Mouse (Mus musculus) olfactory bulb, adult 2 months (tissue): ENCODE results near the gene Arhgap9. TPM values are rescaled to one million over a fixed set of nuclear protein-coding genes. Genes with fewer than 3 reads are reported as not detected.

Source experiments
- H3K27ac ChIP-seq: fragments of 200-500 bp; 2 replicates; pipeline ENCODE4 v1.5.1; 2012; ENCODE audit warnings: low read depth, low read length; ENCODE audit not compliant: insufficient read depth
- H3K4me1 ChIP-seq: fragments of 200-500 bp; 2 replicates; pipeline ENCODE4 v1.6.1; 2012; ENCODE audit warnings: low read length; ENCODE audit not compliant: control insufficient read depth, insufficient read depth
- H3K4me3 ChIP-seq: fragments of 200-500 bp; 2 replicates; pipeline ENCODE4 v1.5.1; 2012; ENCODE audit warnings: mild to moderate bottlenecking, low read depth, low read length, moderate library complexity; ENCODE audit not compliant: insufficient read depth
- CTCF ChIP-seq: fragments of 200-500 bp; IDR thresholded peaks from 2 replicates; pipeline ENCODE4 v1.5.1; 2012; ENCODE audit warnings: low read depth, mild to moderate bottlenecking, low read length, moderate library complexity; ENCODE audit not compliant: insufficient read depth
- POLR2A ChIP-seq: fragments of 200-500 bp; IDR thresholded peaks from 2 replicates; pipeline ENCODE4 v1.6.1; 2012; ENCODE audit warnings: mild to moderate bottlenecking, low read depth, low read length, moderate library complexity; ENCODE audit not compliant: insufficient read depth
- WGBS: fragments of 180-500 bp; shearing (Covaris S2); methylation state at CpG from one replicate; pipeline ENCODE4 v1.1.7; 2018; 5-methylcytosine and 5-hydroxymethylcytosine counted together
- polyA plus RNA-seq: library from polyadenylated mRNA; stranded (reverse); fragments of >200 nt; gene quantifications from 2 replicates; pipeline ENCODE4 v1.2.4, GENCODE M21; 2012; ENCODE audit warnings: low replicate concordance; ENCODE audit not compliant: missing spikeins, insufficient read depth, insufficient read length

The Arhgap9 gene
- polyA plus RNA-seq, 1 experiment = not detected

GRCm38 (mm10) chr10:127317277-127317676 lies 4.5 kb upstream of the Arhgap9 start:
- TF ChIP-seq POLR2A (no peak), CTCF (no peak)
- WGBS = 86% methylated on average over 2 of the region's 2 CpGs
- no peak overlapping the region for H3K4me3 ChIP-seq
- no peaks in the 10 kb centered on the region for H3K4me1 ChIP-seq
- H3K27ac ChIP-seq = no peak overlapping the region

- Histone ChIP-seq H3K27ac (no peak overlapping the region), H3K4me1 (no peaks in the 10 kb centered on the region), H3K4me3 (no peak overlapping the region)
- WGBS = 46% methylated on average over 4 of the region's 4 CpGs
- no peak for TF ChIP-seq CTCF
These were observed 3.8 kb upstream of the Arhgap9 start for GRCm38 (mm10) chr10:127318009-127318408.

GRCm38 (mm10) chr10:127319969-127320368 lies 1.8 kb upstream of the Arhgap9 start:
- no peak overlapping the region for H3K4me3 ChIP-seq
- no peak overlapping the region for H3K27ac ChIP-seq
- TF ChIP-seq CTCF = no peak
- TF ChIP-seq POLR2A = no peak
- no peaks in the 10 kb centered on the region for H3K4me1 ChIP-seq
- WGBS = 80% methylated on average over 7 of the region's 7 CpGs

- WGBS = 85% methylated on average over 13 of the region's 13 CpGs
- Histone ChIP-seq H3K4me3 (no peak overlapping the region), H3K27ac (no peak overlapping the region), H3K4me1 (peaks cover 12% of the 10 kb centered on the region)
- TF ChIP-seq CTCF (no peak), POLR2A (no peak)
These were observed 414 bp downstream of the Arhgap9 start for GRCm38 (mm10) chr10:127322178-127322577.

- WGBS = 87% methylated on average over 4 of the region's 4 CpGs
- H3K27ac ChIP-seq = no peak overlapping the region
- peaks cover 12% of the 10 kb centered on the region for H3K4me1 ChIP-seq
- TF ChIP-seq CTCF (no peak), POLR2A (no peak)
- no peak overlapping the region for H3K4me3 ChIP-seq
These were observed 905 bp downstream of the Arhgap9 start for GRCm38 (mm10) chr10:127322669-127323068.

GRCm38 (mm10) chr10:127323131-127323855 lies 1.5 kb downstream of the Arhgap9 start:
- Histone ChIP-seq H3K4me1 (peaks cover 12% of the 10 kb centered on the region), H3K4me3 (no peak overlapping the region), H3K27ac (no peak overlapping the region)
- 81% methylated on average over 17 of the region's 17 CpGs for whole genome bisulfite sequencing
- TF ChIP-seq CTCF = no peak
- no peak for TF ChIP-seq POLR2A

GRCm38 (mm10) chr10:127324495-127324894 lies 2.7 kb downstream of the Arhgap9 start:
- TF ChIP-seq POLR2A (no peak), CTCF (no peak)
- peaks cover 12% of the 10 kb centered on the region for H3K4me1 ChIP-seq
- H3K4me3 ChIP-seq = no peak overlapping the region
- H3K27ac ChIP-seq = no peak overlapping the region
- WGBS = 13% methylated on average over 7 of the region's 7 CpGs

GRCm38 (mm10) chr10:127325454-127326016 lies 3.8 kb downstream of the Arhgap9 start:
- Histone ChIP-seq H3K4me1 (peaks cover 18% of the 10 kb centered on the region), H3K4me3 (no peak overlapping the region), H3K27ac (no peak overlapping the region)
- TF ChIP-seq POLR2A (no peak), CTCF (no peak)
- 58% methylated on average over 14 of the region's 14 CpGs for WGBS

- Histone ChIP-seq H3K4me3 (peak overlapping the region; percentile 14), H3K27ac (no peak overlapping the region), H3K4me1 (peaks cover 24% of the 10 kb centered on the region)
- 4% methylated on average over 54 of the region's 54 CpGs for WGBS
- TF ChIP-seq POLR2A (no peak), CTCF (no peak)
These were observed 4.4 kb downstream of the Arhgap9 start for GRCm38 (mm10) chr10:127326017-127326801.
